Mouse (Mus musculus): Measurements from ENCODE around the gene 2210011C24Rik.
"Not testable (repeated sequence)": the region's sequence is repeated elsewhere in the genome, so short reads cannot be mapped to it uniquely, and the experiment has no call there.

DNA sequence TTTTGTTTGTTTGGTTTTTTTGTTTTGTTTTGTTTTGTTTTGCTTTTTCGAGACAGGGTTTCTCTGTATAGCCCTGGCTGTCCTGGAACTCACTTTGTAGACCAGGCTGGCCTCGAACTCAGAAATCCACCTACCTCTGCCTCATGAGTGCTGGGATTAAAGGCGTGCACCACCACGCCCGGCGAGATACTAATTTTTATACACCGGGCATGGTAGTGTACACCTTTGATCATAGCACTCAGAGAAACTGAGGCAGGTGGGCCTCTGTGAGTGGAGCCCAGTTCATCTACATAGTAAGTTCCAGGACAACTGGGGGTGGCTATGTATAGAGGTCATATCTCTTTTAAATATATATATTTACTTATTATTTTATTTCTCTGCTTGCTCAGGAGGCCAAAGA is 6.5 kb downstream of the 2210011C24Rik start:
- TF ChIP-seq CTCF (IDR thresholded peaks at IDR 0.05; ENCODE audit: borderline replicate concordance, insufficient read depth, low read length); POLR2A (IDR thresholded peaks at IDR 0.05; ENCODE audit: low read depth, low read length): not testable (repeated sequence)
